Mouse (Mus musculus) gastrocnemius, adult 8-10 months (tissue): ENCODE data around the gene Fstl4. TPM values are rescaled to one million over a fixed set of nuclear protein-coding genes. Genes with fewer than 3 reads are reported as not detected.
A peak's percentile ranks its signal among the peaks of the same experiment; 100 is the strongest.
"Not testable (repeated sequence)": the region's sequence is repeated elsewhere in the genome, so short reads cannot be mapped to it uniquely, and the experiment has no call there.

ENCODE experiments used
- DNase-seq, 2 experiments: peaks; one replicate each; pipeline ENCODE4 v3.0.0; 2022; ENCODE audit warnings: low spot score in 2 of 2
- total RNA-seq, 4 experiments: library from RNA; stranded (reverse); gene quantifications; 2 replicates each; pipeline ENCODE4 v1.2.4; 2022

The Fstl4 gene
- total RNA-seq, 4 experiments from 2014 or later: not detected

DNA sequence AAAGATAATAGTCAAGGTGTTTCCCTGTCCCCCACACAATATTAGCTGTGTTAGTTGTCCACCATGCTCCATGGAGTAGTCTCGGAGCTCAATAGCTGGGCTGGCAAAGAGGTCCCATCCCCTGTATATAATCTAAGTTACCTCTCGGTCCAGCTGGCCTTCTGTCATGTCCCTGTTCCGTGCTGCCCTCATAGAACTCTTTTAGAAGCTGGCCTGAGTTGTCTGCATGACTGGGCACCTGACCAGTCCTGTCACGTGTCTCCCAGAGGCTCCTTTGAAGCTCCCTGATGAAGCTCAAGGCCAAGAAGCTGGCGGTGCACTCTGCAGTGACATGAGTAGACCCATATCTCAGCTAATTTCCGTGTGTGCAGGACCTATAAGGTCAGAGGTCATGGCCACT is 316.9 kb downstream of the Fstl4 start:
- DNase-seq: peak; percentile 10 to 26

DNA sequence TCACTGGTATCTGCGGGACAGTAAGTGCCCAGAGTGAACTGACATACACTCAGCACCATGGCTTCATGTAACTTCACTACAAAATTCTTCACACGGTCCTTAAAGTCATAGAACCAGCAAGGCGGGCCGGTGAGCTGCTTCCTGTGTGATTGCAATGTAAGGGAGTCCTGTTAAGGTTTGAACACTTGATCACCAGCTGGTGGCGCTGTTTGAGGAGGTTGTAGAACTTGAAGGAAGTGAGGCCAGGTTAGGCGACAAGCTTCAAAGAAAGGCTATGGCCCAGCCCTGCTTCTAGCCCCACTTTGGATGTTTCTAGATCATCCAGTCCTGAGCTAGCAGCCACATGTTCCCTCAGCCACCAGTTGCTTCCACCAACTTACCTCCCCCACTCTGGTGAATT is 320.9 kb downstream of the Fstl4 start:
- DNase-seq: no peak

DNA sequence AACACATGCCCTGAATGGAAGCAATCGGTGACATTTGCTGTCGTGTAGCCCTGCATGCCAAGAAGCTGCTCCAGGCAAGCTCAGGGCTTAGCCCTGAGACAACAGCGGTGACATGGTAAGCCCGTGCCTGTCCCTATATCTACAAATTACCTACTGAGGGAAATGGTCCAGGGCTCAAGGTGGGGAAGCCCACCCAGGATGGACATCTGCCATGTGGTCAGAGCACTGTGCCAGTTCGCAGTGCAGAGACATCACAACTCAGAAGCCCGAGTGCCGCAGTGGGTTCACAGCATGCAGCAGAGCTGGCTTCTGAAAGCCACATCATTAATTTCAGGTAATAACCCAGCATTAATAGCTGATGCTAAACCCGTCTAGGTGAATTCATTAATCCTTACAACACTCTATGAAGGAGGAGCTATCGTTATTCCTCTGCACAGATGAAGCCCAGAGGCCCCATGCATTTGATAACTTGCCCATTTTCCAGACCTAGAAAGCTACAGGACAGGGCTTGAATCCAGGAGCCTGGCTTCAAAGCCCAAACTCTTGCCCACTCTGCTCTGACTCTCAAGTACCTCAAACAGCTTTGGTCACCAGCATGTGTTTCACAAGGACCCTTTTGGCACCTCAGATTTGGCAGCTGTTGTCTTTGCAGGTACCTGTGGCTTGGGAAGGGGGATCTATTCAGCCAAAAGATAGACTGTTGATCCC is 321.6 kb downstream of the Fstl4 start:
- no peak for DNase-seq

DNA sequence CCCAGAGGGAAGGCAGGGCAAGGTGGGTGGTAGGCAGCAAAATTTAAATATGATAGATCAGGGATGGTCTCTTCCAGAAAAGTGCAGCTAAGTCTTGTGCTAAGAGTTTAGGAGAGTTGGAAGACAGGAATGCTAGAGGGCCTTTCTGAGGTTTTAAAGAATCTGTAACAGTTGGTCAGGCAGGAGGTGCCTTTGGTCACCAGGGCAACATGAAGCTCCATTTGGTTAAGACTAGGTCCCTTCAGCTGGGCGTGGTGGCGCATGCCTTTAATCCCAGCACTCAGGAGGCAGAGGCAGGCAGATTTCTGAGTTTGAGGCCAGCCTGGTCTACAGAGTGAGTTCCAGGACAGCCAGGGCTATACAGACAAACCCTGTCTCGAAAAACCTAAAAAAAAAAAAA is 323.5 kb downstream of the Fstl4 start:
- not testable (repeated sequence) for DNase-seq

DNA sequence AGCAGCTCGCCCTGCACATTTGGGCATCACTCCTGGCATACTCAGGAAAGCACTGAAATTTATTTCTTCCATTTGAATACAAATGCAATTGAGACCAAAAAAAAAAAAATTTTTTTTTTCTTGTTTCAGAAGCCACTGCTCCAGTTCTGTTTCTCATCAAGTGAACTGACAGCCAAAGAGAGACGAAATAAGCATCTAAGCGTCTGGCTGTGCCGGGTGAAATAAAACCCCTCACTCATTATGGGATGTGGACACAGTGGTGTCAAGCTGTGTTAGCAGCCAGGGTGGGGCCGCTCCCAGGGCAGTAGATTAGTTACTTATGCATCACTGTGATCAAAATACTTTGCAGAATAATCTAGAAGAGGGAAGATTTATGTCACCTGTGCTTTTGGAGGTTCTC is 327.2 kb downstream of the Fstl4 start:
- no peak for DNase-seq

DNA sequence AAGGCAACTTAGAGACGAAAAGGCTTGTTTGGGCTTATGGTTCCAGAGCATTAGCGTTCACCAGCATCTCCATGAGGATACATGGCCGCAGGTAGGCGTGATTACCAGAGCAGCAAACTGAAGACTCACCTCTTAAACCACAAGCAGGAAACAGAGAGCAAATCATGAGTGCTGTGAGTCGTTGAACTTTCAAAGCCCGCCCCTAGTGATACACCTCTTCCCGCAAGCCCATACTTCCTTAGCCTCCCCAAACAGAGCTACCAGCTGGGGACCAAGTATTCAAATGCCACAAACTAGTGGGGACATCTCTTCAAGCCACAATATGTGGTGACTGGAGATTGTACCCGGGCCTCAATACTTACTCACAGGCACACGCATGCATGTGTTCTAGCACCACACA is 332.4 kb downstream of the Fstl4 start:
- no peak for DNase-seq

DNA sequence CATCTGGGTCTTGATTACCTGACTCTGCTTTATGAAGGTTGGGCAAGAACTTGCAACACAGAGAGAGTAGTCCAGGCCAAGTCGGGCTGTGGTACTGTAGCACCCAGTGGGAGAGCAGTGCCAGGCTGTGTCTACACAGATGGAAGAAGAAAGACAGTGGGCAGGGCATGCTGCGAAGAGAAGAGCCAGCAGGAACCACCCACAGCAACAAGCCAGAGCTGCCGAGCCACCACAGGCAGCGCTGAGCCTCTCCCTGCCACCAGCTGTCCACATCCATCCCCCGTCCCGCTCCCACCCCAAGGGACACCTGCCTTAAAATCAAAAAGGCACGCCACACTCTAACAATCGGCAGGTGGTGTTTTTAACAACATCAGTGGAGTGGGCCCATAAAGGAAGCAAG is 332.9 kb downstream of the Fstl4 start:
- no peak for DNase-seq

DNA sequence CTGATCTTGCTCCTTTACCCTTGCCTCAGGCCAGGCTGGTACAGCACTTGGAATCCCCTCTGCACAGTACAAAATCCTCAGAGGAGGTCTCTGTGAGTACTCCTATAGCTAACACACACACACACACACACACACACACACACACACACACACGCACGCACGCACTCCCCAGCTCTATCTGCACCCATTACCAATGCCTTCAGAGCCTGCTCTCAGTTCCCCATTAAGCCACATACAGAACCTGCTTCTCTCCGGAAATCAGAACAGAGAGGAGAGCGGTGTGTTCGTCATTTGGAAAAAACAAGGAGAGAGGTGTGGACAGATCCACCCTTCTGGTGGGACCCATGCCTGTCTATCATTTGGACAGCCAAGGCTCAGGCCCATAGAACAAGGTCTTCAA is 333.4 kb downstream of the Fstl4 start:
- DNase-seq: no peak

DNA sequence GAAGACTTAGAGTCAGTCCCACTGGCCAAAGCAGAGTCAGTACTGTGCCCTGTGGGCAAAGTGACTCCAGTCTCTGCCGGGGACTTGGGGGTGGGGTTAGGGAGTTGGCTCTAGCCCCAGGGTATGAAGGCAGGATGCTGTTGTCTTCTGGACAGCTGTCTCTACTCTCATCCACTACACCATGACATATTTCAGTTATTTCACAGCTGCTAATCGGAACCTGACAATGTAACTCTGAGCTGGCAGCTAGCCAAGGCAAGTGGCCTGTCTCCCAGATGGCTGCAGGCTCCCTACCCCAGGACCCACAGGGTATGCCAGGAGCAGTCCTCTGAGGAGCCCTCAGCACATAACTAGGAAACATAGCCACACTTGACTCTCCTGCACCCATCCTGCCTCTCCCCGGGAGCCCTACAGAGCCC is 334.4 kb downstream of the Fstl4 start:
- DNase-seq: no peak

DNA sequence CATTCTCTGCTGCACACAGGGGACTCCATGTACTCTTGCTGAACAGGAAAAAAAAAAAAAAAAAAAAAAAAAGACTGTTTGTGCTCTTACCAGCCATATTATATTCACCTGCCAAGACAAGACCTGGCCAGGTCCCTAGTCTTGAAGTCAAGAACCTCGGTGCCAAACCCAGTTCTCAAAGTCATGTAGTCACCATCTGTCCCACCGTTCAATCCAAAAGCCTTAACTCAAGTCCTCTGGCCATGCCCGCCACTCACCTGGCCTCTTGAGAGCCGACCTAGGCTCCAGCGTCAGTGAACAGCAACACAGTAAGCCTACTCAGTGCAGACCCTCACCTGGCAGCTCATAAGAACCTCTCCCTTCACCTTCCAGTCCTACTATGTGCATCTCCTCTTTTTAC is 334.9 kb downstream of the Fstl4 start:
- DNase-seq: no peak

DNA sequence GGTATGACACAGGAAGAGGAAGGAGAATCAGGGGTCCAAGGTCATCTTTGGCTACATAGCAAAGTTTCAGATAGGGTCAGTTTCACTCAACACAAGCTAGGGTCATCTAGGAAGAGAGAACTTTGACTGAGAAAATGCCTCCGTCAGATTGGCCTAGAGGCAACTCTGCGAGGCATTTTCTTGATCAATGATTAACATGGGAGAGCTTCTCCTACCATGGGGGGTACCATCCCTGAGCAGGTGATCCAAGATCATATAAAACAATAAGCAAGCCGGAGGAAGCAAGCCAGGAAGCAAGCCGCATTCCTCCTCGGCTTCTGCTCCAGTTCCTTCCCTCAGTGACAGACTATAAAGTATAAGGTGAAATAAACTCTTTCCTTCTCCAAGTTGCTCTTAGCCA is 337.3 kb downstream of the Fstl4 start:
- DNase-seq: no peak

DNA sequence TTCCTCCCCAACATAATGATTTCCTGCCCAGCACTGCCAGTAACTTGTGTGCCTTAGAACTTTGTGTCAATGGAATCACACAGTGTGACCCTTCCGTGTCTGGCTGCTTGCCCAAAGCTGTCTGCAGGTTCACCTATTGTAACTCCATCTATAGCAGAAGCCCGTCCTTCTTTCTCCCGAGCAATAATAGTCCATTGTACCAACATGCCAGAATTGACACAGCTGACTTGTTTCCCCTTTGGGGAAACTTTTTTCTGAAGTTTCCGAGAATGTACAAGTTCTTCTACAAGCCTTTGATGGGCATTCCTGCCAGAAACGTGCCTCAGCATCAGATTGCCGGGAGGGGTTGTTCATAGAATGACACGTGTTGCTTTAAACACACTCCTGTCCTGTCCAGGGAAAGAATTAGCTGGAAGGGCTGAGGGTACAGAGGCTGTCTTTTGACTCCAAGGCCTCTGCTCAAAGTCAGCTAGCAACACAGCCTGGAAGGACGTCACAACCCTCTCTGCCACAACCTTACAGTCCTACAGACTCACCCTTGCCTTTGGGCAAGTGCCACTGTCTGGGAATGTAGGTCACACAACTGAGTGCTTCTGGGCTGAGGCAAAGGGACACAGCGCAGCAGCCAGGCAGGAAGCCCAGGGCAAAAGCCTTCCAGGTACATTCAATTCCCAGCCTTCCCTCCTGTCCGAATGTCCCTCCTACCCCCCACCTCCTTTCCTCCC is 339.3 kb downstream of the Fstl4 start:
- DNase-seq: peak; percentile 34 to 36

DNA sequence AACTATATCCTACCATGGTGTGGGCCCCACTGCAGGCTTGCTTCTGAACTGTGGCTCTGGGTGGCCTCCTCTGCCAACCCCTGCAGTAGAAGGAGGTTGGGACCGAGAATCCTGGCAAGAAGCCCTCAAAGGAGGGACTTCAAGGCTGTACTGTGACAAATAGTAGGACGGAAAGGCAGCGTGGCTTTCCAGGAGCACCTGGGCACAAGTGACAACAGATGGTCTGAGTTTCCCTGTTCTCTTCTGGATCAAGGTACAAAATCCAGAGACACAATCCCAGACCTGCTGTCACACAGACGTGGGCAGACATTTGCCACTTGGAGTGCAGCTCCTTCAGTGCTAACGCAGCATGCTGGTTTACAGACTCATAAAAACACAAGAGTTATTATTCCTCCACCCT is 343.3 kb downstream of the Fstl4 start:
- DNase-seq: no peak

DNA sequence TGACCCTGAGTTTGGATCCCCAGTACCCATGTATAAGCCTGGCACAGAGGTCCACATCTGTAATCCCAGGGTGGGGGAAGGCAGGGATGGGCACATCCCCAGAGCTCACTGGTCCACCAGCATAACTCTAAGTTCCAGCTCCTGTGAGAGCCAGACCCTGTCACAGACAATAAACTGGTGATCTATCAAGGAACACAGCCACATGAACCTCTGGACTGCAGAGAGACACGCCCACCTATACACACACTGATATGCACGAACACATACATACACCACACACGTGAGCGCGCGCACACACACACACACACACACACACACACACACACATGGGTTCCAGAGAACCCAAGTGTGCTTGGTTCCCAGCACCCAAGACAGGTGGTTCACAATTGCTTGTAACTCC is 344.4 kb downstream of the Fstl4 start:
- no peak for DNase-seq

DNA sequence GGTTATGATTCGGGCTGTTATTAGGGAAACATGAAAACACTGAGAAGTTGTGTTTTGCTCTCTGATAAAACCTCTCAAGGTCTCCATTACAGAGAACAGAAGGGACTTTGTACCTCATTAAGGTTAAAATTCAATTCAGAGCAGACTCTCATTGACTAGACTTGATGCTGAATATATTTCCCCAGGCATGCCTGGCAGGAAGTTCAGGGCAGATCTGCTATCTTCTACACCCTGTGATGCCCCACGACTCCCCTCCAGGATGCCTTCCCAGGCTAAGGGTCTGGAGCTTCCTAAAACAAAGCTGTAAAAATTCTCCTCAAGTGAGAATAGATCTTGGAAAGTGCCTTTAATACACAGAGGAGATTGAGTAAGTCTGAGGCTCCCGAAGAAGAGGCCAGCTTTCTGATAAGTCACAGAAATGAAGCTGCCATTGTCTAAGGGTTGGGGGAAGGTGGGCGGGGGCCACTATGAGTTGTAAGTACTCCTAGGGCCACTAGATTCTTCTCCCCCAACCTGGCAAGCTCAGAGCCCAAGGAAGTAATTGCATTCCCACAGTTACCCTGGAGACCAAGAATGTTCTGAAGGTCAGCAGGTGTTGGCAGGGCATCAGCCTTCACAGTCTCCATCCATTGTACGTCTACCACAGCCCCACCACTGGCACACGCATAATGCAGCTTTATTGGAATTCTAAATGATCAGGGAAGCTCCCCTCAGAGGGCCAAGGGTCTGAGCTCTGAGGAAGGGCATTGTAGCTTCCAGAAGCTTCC is 345.4 kb downstream of the Fstl4 start:
- DNase-seq: no peak

DNA sequence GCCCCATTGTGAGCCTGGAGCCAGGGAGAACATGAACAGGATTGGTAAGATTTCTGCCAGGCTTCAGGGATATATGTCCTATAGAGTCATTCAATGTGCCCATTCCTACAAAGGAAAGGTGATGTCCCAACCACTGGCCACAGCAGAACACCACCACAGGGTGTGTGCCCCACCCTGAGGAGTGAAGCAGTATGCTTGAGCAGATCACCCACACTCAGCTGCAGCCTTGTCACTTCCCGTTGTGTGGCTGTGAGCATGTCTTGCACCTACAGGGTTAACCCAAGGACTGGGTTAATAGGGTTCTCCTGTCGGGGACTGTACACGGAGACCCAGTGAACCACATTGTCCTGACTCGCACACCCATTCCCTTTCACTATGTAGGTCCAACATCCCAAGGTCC is 351.3 kb downstream of the Fstl4 start:
- no peak for DNase-seq

DNA sequence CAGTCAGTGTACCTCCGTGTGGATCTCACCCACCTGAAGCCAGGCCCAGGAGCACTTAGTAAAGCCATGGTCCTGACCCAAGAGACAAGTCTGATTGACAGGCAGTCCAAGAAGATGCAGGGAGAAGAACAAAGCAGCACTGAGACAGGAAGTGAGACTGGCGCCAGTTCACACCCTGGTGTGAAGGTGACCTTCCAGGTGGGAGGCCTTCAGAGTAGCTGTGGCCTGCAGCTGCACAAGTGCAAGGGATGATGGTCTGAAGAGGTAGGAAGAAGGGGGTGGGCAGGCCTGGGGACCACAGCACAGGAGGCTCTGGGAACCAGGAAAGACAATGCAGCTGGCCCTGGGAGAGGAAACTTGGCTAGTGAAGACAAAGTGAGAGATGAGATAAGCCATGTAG is 351.9 kb downstream of the Fstl4 start:
- no peak for DNase-seq

DNA sequence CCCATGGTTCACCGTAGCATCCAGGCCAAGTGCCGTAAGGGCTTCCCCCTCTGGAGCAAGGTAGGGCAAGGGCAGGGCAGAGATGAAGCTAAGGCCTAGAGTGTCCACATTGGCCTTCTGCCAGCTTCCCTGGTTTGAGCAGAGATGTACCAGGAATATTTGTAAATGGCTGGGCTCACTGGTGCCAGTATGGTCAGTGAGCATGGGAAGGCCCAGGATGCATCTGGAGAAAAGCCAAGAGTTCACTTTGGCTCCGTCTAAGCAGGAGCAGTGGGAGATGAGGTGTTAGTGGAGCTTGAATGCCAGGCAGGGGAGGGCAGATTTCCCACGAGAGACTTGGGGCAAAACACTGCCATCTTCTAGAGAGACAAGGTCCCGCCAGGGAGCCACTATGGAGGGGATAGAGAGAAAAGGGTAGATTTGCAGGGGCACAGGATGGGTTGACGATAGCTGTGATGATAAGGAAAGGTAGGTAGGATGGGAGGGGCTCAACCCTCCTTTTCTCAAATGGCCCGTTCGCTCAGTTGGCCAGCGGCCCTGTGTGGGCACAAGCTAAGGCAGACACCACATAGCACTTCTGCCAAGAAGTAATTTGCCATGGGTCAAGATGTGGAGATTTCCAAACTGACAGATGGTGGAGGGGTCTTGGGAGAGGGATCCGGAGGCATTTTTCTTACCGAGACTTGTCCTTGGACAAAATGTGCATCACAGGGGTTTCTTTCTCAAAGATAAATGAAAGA is 354.0 kb downstream of the Fstl4 start:
- no peak for DNase-seq

DNA sequence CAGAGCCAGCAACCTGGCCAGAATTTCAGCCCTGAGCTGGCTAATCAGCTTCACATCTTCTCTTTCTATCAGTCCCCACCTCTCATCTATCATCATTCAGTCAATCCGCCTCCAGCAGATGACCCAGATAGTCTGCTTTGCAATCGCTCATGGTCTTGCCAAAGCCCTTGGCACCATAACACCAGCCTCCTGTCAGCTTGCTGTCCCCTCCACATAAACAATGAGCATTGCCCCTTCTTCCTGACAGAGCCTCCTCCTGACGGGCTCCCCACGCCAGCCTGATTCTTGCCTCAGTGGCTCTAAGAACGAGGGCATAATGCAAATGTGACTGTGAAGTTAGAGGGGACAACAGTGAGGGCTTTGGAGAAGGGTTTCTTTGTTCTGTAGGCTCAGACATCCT is 355.5 kb downstream of the Fstl4 start:
- DNase-seq: no peak

DNA sequence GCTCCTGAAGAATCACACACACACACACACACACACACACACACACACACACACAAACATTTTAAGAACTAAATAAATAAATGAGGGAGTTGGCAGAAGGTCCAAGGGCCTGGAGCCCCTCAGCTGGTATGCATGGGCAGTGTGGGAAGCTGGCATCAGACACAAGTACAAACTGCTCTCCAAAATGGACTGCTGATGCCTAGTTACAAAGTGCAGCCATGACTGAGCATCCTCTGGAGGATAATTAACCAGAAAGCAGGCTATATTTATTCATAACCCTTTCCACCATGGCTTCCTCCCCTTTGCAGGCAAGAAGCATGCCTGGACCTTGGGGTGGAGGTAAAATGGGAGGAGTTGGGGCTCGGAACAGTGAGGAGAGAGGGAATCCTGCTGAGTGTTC is 356.8 kb downstream of the Fstl4 start:
- no peak for DNase-seq

DNA sequence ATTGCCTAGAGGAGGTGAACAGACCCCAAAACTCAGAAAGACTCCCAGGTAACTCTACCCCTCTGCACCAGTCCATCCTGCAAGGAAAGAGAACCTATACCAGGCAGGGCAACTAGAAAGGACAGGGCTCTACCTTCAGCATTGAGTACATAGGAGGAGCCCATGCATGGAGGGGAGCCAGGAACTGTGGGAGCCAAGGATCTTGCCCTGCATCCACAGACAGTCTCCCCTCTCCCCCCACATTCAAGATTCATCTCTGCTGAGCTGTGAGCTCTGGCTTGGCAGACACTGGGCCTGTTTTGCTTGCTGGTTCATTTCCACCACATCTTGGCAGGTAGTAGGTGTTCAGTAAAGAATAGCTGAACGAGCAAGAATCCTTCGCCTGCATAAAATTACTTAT is 360.4 kb downstream of the Fstl4 start:
- no peak for DNase-seq

DNA sequence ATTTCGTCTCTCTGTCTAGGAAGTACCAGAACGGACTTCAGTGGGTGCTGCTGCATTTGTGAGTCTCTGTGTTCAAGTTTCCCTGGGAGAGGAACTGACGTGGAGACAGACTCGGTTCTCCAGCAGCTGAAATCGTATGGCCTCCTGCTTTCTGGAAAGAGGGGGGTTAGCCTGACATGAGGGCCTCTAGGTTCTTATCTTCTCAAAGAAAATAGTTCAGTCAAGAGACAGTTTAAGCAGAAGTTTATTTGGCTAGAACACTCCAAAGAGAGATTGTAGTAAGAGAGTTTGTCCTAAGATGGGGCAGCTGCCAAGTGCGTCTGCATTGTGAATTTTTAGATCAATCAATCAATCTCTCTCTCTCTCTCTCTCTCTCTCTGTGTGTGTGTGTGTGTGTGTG is 362.2 kb downstream of the Fstl4 start:
- no peak for DNase-seq
